In the genomic region with DNA sequence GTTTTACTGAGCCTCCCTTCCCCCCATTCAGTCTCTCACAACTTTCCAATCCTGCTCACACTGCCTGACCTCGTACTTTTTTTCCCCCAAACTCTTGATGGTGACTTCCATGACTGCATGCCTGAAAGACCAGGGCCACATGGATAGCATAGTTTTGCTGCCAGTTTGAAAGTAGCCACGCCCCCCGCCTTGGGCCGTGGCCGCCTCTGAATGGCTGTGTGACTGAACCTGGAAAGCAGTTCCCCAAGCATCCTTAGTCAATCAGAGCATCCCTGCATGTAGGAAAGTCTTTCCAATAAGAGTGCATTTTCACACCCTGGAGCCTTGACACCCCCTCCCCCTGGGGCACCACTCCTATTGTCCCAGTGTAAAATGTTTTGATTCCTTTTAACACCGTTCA, we compare ENCODE assay signal across 15 mouse cellular contexts.
"Had no signal": no experiment of that assay in that cellular context is flagged by ENCODE, and none has a peak within 500 bp of the region (broad histone marks: within the 10 kb centered on the region; RNA-seq: fewer than 3 reads in every experiment).

No protein-coding gene starts in this region.

- ATAC-seq: liver, postnatal 0 days; lung, postnatal 0 days; midbrain, embryonic 13.5 days had no signal

- H3K36me3 ChIP-seq: kidney, embryonic 15.5 days; limb, embryonic 12.5 days; limb, embryonic 15.5 days; midbrain, embryonic 13.5 days; stomach, embryonic 15.5 days had no signal

- H3K4me1 ChIP-seq: kidney, embryonic 15.5 days; midbrain, embryonic 13.5 days; stomach, embryonic 15.5 days had no signal

- DNase-seq: kidney, postnatal 10 days; left cerebral cortex, postnatal 4 days; liver, postnatal 0 days; lung, embryonic 14.5 days; right cerebral cortex, postnatal 4 days; thymus, postnatal 25 days had no signal

- H3K4me2 ChIP-seq: kidney, embryonic 15.5 days; limb, embryonic 12.5 days; limb, embryonic 15.5 days; liver, embryonic 11.5 days; lung, embryonic 14.5 days; midbrain, embryonic 13.5 days; stomach, embryonic 15.5 days had no signal

- H3K27ac ChIP-seq: kidney, embryonic 15.5 days; limb, embryonic 12.5 days; limb, embryonic 15.5 days; liver, embryonic 14.5 days; macrophage; midbrain, embryonic 13.5 days; stomach, embryonic 15.5 days had no signal

- H3K27me3 ChIP-seq: kidney, embryonic 15.5 days; limb, embryonic 12.5 days; limb, embryonic 15.5 days; midbrain, embryonic 13.5 days; stomach, embryonic 15.5 days had no signal

- H3K9ac ChIP-seq: kidney, embryonic 15.5 days; limb, embryonic 12.5 days; limb, embryonic 15.5 days; liver, embryonic 14.5 days; liver, postnatal 0 days; lung, embryonic 14.5 days; midbrain, embryonic 13.5 days; stomach, embryonic 15.5 days had no signal

- H3K4me3 ChIP-seq: kidney, embryonic 15.5 days; limb, embryonic 12.5 days; limb, embryonic 15.5 days; midbrain, embryonic 13.5 days; stomach, embryonic 15.5 days had no signal

- H3K9me3 ChIP-seq: kidney, embryonic 15.5 days; limb, embryonic 12.5 days; limb, embryonic 15.5 days; midbrain, embryonic 13.5 days; stomach, embryonic 15.5 days had no signal
